Mouse (Mus musculus): ENCODE measurements around the gene Trim34b. TPM values are rescaled to one million over a fixed set of nuclear protein-coding genes. Genes with fewer than 3 reads are reported as not detected.
"Not testable (repeated sequence)": the region's sequence is repeated elsewhere in the genome, so short reads cannot be mapped to it uniquely, and the experiment has no call there.

Gene Trim34b
- not detected in 2 replicates for polyA plus RNA-seq (2016; fragmentation: Nextera tagmentation; extraction: Ambion mirVana)

DNA sequence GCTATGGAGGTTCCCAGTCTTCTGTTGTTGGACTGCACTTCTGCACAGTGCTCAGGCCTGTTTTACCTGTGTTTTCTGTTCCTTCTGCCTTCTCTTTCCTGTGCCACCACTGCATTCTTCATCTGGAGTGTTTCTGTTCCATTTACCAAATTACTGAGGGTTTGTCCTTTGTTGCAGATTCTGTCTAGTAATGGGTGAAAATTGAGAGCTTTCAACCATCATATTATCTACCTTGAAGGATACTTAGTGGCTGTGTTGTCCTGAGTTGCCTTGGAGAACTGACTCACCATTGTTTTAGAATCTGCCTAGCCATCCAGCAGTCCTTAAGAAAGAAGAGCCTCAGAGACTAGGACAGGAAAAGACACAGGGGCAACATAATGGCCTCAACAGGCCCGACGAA, at the start of gene Trim34b:
TSS of gene Trim34b (plus strand) at position 301 of the 400 bp plus-strand sequence.
- H3K4me1 ChIP-seq; H3K27ac ChIP-seq; H3K9me3 ChIP-seq; H3K4me3 ChIP-seq; H3K27me3 ChIP-seq (replicated peaks); H3K4me2 ChIP-seq (replicated peaks); H3K9ac ChIP-seq; ATAC-seq (ENCODE audit: low FRiP score, low read depth); H3K36me3 ChIP-seq: not testable (repeated sequence)
- WGBS, result 91% methylated on average over 2 of the region's 2 CpGs

- H3K4me3 ChIP-seq; H3K9ac ChIP-seq; H3K4me2 ChIP-seq (replicated peaks); H3K27me3 ChIP-seq (replicated peaks); ATAC-seq (ENCODE audit: low FRiP score, low read depth); H3K36me3 ChIP-seq; H3K9me3 ChIP-seq; H3K27ac ChIP-seq; H3K4me1 ChIP-seq: not testable (repeated sequence)
- 43% methylated on average over 14 of the region's 14 CpGs for WGBS
Observed at GRCm38 (mm10) chr7:104287576-104288443, 41.5 kb upstream of the Trim34b start, which contains the start of gene Trim5. TSS of gene Trim5 (minus strand) at chr7:104288094.

DNA sequence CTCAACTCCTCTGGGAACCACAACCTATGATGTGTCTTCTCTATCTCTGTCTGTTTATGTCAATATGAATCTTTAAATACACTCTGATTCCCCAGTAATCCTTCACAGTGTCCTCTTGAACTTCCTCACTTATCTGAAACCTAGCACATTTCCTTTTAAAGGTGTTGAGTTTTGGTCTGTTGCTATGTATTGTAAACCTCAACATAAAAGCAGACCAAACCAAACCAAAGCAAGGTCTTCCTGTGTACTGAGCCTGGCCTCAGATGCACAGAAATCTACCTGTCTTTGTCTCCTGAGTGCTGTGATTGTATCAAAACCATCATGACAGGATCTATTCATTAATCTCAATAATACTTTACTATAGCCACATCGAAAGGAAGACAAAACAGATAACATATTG, 38.6 kb upstream of the Trim34b start:
- Histone ChIP-seq H3K4me3 (no peak overlapping the region), H3K4me2 (replicated peaks) (no peak overlapping the region), H3K27ac (no peak overlapping the region), H3K27me3 (replicated peaks) (no peaks in the 10 kb centered on the region), H3K36me3 (no peaks in the 10 kb centered on the region), H3K9ac (no peak overlapping the region), H3K9me3 (no peaks in the 10 kb centered on the region), H3K4me1 (no peaks in the 10 kb centered on the region)
- 96% methylated on average over 1 of the region's 1 CpGs for WGBS
- ATAC-seq (ENCODE audit: low FRiP score, low read depth), result no peak

GRCm38 (mm10) chr7:104291638-104292400, 37.5 kb upstream of the Trim34b start:
- no peak overlapping the region for H3K27ac ChIP-seq
- no peaks in the 10 kb centered on the region for H3K36me3 ChIP-seq
- 85% methylated on average over 5 of the region's 5 CpGs for WGBS
- H3K9me3 ChIP-seq, result no peaks in the 10 kb centered on the region
- no peak overlapping the region for H3K9ac ChIP-seq
- no peak for ATAC-seq (ENCODE audit: low FRiP score, low read depth)
- H3K4me1 ChIP-seq, result no peaks in the 10 kb centered on the region
- H3K4me3 ChIP-seq, result no peak overlapping the region
- no peaks in the 10 kb centered on the region for H3K27me3 ChIP-seq (replicated peaks)
- no peak overlapping the region for H3K4me2 ChIP-seq (replicated peaks)

- peak overlapping the region; percentile 40 for H3K4me2 ChIP-seq (replicated peaks)
- no peak for ATAC-seq (ENCODE audit: low FRiP score, low read depth)
- 20% methylated on average over 15 of the region's 15 CpGs for WGBS
Observed at GRCm38 (mm10) chr7:104314796-104315353, 14.4 kb upstream of the Trim34b start.

GRCm38 (mm10) chr7:104315369-104316080, 13.7 kb upstream of the Trim34b start, which contains the start of gene Trim12a:
TSS of gene Trim12a (minus strand) at chr7:104315466.
- 41% methylated on average over 4 of the region's 4 CpGs for WGBS
- ATAC-seq (ENCODE audit: low FRiP score, low read depth); H3K36me3 ChIP-seq; H3K27me3 ChIP-seq (replicated peaks); H3K4me3 ChIP-seq; H3K27ac ChIP-seq; H3K9me3 ChIP-seq; H3K4me1 ChIP-seq; H3K9ac ChIP-seq: not testable (repeated sequence)
- H3K4me2 ChIP-seq (replicated peaks), result peak within 1 kb of the TSS; percentile 40

More at GRCm38 (mm10) chr7:104314796-104315353, 14.4 kb upstream of the Trim34b start:
- no peak overlapping the region for H3K4me3 ChIP-seq
- H3K36me3 ChIP-seq, result no peaks in the 10 kb centered on the region
- H3K9ac ChIP-seq, result no peak overlapping the region
- H3K4me1 ChIP-seq, result no peaks in the 10 kb centered on the region
- H3K27ac ChIP-seq, result no peak overlapping the region
- no peaks in the 10 kb centered on the region for H3K9me3 ChIP-seq
- no peaks in the 10 kb centered on the region for H3K27me3 ChIP-seq (replicated peaks)

- Histone ChIP-seq H3K27ac (no peak overlapping the region), H3K4me3 (no peak overlapping the region), H3K27me3 (replicated peaks) (no peaks in the 10 kb centered on the region), H3K9me3 (no peaks in the 10 kb centered on the region), H3K9ac (no peak overlapping the region), H3K4me1 (no peaks in the 10 kb centered on the region), H3K4me2 (replicated peaks) (no peak overlapping the region), H3K36me3 (no peaks in the 10 kb centered on the region)
- 86% methylated on average over 9 of the region's 9 CpGs for WGBS
- no peak for ATAC-seq (ENCODE audit: low FRiP score, low read depth)
Observed at GRCm38 (mm10) chr7:104322028-104322427, 7.2 kb upstream of the Trim34b start.

DNA sequence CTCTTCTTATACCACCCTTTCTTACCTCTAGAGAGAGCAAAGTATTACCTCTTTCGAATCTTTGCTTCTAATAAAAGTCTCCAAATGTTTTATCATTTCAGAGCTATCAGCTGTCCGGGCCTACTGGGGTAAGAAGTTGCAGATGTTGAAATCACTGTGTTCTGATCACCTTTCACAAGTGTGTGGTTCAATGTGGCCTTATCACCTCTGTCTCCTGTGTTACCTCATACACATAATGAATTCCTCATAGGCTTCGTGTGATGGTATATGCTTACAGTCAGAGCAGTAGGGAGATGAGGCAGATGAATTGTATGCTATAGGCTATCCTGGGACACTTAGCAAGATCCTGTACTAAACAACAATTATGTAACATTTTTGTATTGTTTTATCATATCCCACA, 6.3 kb downstream of the Trim34b start:
- ATAC-seq (ENCODE audit: low FRiP score, low read depth), result not testable (repeated sequence)
- WGBS, result 85% methylated on average over 3 of the region's 3 CpGs

DNA sequence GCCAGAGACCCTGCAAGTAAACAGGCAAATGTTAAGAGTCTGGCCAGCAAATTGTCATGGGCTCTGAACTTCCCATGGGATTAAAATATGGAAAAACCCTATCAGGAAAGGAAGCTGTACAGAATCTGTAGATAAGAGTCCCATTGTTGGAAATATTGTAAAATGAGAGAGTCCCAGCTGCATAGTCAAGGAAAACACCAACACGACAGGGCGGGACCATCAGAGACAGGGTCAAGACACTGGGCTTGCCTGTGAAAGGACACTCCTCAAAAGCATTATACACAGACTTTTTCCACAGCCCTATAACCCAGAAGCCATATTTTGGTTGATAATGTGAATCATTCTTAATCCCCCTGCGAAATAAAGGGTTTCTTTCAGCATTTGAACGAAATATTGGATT, 11.5 kb downstream of the Trim34b start:
- not testable (repeated sequence) for H3K9ac ChIP-seq; H3K9me3 ChIP-seq; H3K4me2 ChIP-seq (replicated peaks); H3K36me3 ChIP-seq; ATAC-seq (ENCODE audit: low FRiP score, low read depth); H3K27me3 ChIP-seq (replicated peaks); H3K27ac ChIP-seq; H3K4me1 ChIP-seq; H3K4me3 ChIP-seq
- 88% methylated on average over 4 of the region's 4 CpGs for WGBS

More for the DNA sequence above, 6.3 kb downstream of the Trim34b start:
- H3K36me3 ChIP-seq; H3K27ac ChIP-seq; H3K27me3 ChIP-seq (replicated peaks); H3K4me1 ChIP-seq; H3K9me3 ChIP-seq; H3K4me2 ChIP-seq (replicated peaks); H3K9ac ChIP-seq; H3K4me3 ChIP-seq: not testable (repeated sequence)

- not testable (repeated sequence) for H3K36me3 ChIP-seq; ATAC-seq (ENCODE audit: low FRiP score, low read depth)
- 92% methylated on average over 4 of the region's 4 CpGs for whole genome bisulfite sequencing
Observed at GRCm38 (mm10) chr7:104348043-104348442, 18.8 kb downstream of the Trim34b start.

DNA sequence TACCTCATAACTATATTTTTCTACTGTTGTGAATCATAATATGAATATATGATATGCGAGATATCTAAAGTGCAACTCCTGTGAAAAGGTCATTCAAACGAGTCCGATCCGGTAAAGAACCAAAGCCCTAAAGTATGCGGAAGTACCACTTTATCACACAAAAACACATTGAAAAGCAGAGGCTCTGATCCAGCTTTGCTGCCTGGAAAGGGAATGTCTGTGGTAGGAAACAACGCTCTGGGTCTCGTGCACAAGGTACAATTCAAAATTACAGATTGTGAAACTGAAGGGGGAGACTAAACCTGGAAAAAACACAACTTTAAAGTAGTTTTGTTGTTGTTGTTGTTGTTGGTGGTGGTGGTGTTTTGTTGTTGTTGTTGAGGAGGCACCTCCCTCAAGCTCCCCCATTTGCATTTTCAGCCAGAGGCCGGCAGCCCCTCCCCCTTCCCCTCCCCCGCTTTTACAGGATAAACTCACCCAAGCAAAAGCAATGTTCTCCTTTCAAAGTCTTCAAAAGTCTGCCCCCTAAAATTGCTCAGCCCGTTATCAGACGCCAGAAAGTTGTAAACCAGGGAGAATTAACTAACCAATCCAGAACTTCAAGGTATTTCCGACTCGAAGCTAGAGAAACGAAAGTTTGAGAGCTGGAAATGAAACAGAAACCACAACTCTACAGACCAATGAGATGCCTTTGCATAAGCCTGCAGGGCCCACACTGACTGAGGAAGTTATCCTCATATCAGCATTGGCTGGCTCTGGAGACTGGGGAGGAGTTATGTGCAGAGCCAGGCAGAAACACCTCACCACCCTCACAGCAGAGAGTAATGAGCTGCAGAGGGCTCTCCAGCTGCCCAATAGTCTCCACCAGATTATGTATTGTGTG, 23.7 kb downstream of the Trim34b start, which contains the start of gene Trim12c:
TSS of gene Trim12c (minus strand) at position 646 of the 883 bp plus-strand sequence.
- no peaks in the 10 kb centered on the region for H3K27me3 ChIP-seq (replicated peaks)
- no peak within 1 kb of the TSS for H3K9ac ChIP-seq
- no peaks in the 10 kb centered on the region for H3K36me3 ChIP-seq
- 10% methylated on average over 14 of the region's 14 CpGs for WGBS
- H3K4me2 ChIP-seq (replicated peaks), result peak within 1 kb of the TSS; percentile 49
- no peak within 1 kb of the TSS for H3K27ac ChIP-seq
- H3K9me3 ChIP-seq, result no peaks in the 10 kb centered on the region
- H3K4me3 ChIP-seq, result peak within 1 kb of the TSS; percentile 21; the same call in 1 of the 2 replicates
- H3K4me1 ChIP-seq, result no peaks in the 10 kb centered on the region
- peak; percentile 95 for ATAC-seq (ENCODE audit: low FRiP score, low read depth)

More at GRCm38 (mm10) chr7:104348043-104348442, 18.8 kb downstream of the Trim34b start:
- not testable (repeated sequence) for H3K27me3 ChIP-seq (replicated peaks); H3K9ac ChIP-seq; H3K4me2 ChIP-seq (replicated peaks); H3K4me3 ChIP-seq; H3K4me1 ChIP-seq; H3K9me3 ChIP-seq; H3K27ac ChIP-seq

Measured in neural tube, embryonic 12.5 days (tissue).